Mouse (Mus musculus): ENCODE results near the gene Tma16.

The Tma16 gene

DNA sequence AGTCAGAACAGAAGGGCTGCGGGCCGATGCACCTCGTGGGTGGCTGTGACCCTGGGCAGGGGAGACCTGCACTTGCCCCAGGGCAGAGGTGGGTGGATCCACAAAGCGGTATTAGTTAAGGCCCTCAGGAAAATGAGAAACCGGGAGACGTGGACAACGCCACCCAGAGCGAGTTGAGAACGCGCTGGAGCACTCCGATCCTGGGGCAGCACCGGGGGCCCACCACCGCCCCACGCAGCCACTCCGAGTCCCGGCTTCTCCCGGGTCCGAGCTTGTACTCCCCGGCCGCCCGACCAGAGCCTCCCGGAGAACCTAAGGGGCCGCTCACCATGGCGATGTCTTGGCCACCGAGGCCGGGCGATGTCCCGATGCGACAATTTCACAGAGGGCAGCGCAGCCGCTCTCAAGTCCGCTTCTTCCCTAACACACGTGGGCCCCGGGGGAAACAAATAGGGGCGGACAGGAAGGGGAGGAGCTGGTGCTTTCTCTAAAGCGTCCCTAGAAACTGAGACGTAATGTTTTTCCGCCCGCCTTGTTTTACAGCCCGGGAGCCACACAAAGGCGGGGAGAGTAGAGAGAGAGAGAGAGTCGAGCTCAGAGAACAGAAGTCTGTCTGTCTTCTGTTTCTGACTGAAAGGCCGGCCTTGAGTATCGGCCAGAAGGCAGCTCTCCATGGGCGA is at the start of gene Tma16:
Gene Tma16, minus strand, starts transcription at position 447 of the 680 bp plus-strand sequence.
- peak; percentile 72 for DNase-seq (ENCODE audit: low read depth, low spot score)

DNA sequence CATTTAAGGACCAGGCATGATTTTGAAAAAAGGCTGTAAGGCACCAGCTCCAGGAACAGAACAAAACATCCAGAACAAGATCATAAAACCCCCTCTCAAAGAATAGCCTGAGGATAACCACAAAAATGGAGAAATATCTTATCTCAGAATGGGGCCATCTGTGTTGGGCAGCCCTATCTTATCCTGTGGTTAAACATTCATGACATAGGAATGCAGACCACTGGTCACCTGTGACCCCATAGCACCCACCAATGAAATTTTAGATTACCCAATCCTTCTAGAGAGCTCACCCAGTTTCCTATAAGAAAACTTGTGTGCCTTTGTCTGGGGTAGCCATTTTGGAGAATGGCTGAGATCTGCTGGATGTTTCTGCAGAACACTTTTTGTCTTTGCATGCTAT is 34.2 kb upstream of the Tma16 start:
- DNase-seq (ENCODE audit: low read depth, low spot score) = no peak

DNA sequence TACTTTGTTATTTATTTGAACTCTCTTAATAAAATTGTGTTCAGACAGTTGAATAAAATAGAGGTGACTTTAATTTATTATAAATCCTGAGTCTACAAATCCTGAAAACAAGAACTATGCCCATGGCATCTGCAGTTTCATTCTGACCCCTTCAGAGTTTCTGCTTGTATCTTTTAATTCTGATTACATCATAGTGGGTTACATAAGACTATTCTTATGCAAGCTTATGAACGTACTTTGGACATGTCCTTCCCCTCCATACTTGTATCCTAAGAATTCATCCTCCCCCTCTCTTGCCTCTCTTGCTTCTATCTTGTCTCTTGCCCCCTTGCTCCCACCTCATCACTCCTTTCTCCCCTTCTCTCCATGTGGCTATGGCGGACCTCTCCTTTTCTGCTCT is 32.8 kb upstream of the Tma16 start:
- no peak for DNase-seq (ENCODE audit: low read depth, low spot score)

DNA sequence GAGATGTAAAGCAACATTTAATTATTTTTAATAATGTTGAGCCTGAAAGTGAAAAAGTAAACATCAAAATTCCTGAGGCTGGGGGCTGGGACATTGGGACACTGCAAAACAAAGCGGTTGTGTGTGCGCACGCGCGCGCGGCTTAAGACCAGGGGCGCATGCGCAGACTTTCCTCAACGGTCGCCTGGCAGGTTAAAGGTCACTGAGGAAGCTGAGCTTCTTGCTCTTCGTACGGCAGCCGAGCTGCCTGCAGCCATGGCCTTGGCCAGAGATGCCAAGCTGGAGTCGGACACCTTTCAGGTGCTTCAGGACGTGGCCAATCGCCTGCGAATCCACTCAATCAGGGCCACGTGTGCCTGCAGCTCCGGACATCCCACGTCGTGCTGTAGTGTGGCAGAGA is 25.2 kb upstream of the Tma16 start, which contains the start of gene Tktl2:
Gene Tktl2, plus strand, starts transcription at position 220 of the 400 bp plus-strand sequence.
- no peak for DNase-seq (ENCODE audit: low read depth, low spot score)

DNA sequence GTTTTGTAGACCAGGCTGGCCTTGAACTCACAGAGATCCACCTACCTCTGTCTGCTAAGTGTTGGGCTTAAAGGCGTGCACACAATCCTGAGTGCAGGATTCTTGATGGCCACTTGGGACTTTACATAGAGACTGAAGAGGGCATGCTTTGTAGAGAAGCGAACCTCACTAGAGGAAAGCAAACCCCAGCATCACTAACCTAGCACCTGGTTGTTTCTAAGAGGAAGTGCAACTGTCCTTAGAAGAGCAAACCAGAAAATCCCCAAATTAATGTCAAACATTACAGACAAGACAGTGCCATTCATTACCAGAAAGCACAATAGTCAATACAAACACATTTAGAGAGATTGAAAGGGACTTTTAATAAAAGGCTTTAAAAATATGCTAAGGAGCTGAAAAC is 17.1 kb upstream of the Tma16 start:
- DNase-seq (ENCODE audit: low read depth, low spot score) = no peak

DNA sequence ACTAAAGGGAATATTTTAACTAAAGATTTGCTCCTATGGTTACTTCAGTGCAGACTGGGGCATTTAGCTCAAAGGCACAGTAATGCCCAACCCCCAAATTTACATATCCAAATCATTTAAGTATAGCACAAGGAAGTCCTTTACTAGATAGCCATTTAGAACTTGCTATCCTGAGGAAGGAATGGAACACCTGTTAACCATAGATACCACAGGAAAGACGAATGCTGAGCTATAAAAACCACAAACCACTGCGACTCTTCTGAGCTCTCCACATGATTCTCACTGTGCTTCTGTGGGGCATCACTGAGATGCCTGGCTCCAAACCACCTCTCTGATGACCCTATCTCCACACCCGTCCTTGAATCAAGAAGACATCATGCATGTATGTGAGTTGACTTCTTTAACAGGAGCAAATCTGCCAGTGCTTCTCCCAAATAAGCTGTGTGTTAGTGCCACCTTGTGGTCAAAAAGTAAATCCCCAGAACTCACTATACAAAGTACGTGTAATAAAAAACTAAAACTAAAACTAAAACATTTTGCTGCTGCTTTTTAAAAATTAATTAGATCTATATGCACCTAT is 10.8 kb upstream of the Tma16 start:
- peak; percentile 26 for DNase-seq (ENCODE audit: low read depth, low spot score)

DNA sequence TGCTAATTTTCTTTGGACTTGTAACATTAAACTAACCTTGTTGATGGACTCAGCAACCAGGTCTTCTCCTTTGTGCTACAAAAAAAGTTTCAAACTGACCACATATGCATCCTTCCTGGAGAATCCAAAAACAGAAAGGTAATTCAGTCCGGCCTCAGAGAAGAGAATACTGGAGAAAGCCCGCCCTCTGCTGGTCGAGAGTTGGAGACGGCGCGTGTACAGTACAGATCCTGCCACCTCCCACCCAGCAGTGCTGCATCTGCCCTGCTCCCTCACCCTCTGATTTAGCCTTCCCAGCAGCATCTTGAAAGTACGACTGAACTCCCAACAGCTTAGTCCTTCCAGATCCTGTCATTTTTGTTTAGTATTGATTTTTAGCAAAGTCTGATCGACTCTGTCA is 9.4 kb upstream of the Tma16 start:
- DNase-seq (ENCODE audit: low read depth, low spot score) = peak; percentile 6

DNA sequence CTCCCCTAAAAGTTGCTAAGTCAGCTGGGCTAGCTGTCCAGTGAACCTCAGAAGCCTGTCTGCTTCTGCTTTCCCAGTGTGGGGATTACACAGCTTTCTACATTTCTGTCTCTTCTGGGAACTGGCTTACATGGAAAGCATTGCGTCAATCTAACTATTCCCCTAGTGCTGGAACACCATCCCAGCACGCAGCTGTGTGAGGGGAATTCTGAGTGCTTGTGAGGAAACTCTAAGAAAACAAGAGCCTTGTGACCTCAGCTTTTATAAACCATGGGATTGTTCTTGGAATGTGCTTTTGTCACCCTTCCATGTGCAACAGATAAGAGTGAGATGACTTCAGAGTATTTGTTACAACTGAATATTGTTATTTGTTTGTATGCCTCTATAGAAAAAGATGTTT is 8.2 kb upstream of the Tma16 start:
- no peak for DNase-seq (ENCODE audit: low read depth, low spot score)

DNA sequence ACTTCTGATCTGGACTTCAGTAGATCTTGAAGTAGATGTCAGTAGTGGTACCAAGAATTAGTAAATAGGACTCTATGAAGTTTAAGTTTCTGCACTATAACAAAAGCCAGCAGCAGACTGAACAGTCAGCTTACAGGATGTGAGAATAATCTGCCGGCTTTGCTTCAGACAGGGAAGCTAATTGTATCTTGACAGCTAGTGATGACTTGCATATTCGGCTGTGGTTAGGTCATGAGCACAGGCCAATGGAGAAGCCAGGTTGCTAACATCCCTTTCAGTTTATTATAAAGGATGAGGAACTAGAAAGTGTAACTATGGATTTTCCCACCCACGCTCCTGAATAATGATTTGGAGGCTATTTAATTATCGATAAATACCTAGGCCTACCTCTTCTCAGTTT is 4.3 kb upstream of the Tma16 start:
- no peak for DNase-seq (ENCODE audit: low read depth, low spot score)

DNA sequence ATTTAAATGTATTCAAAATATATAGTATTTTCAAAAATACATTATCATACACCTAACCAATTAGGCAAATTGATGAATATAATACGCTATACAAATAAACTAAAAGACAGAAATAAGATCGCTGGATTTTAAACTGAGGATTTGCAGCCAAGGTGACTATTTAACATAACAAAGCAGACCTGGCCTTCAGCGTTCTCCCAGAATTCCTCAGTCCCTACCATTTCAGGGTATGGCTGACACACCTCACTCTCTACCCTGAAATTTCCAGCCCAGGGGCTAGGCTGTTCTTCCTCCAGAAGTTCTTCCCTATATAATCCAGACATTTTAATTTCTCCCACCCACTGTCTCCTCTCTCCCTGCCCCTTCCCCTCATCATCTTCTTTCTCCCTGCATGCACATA is 2.2 kb upstream of the Tma16 start:
- no peak for DNase-seq (ENCODE audit: low read depth, low spot score)

DNA sequence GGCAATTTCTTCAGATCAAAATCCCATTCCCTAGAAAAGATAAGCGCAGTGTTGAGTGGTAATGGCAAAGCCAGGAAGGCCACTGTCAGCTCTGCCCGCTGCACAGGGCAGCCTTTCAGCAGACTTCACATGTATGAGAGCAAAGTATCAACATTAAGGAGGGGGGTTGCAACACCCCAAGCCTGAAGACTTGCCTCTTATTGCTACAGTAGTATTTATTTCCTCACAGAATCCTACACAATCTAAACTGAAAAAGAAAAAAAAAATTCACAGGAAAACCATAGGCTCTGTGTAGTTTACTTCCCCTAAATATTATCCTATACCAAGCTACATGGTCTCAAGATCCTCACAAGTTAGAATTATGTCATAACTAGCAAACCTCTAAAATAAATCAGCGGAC is 9.4 kb downstream of the Tma16 start:
- no peak for DNase-seq (ENCODE audit: low read depth, low spot score)

DNA sequence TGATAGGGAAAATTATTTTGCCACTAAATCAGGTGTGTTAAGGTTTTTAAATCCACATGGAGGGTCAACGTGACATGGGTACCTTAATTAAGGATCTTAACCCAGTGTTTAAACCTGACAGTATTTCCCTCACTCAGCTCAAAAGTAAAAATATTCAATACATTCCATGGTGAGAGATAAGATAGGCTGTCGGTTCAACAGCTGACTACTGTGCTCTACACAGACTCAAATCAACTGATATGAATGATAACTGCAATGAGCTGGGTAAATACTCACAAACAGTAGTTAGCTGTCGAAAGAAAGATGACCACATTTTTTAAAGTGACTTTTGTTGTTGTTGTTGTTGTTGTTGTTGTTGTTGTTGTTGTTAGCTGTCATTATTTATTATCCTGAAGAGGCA is 16.5 kb downstream of the Tma16 start:
- DNase-seq (ENCODE audit: low read depth, low spot score) = no peak

DNA sequence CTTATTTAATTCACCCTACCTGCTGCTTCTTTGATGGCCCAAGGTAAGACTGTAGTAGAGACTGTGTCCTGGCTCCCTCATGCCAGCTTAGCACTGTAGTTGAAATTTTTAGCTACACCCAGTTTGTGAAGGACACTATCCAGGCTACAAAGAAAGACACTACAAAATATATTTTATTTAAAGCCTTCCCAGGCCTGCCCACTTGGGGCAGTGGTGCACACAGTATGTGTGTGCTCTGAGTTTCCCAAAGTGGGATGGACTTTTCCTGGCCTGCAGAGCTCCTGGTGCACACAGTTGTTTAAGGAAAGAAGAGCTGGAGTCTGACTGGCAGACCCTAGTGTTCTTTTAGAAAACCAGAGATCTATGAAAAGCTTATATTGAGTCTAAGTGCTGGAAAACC is 29.3 kb downstream of the Tma16 start:
- DNase-seq (ENCODE audit: low read depth, low spot score) = no peak

DNA sequence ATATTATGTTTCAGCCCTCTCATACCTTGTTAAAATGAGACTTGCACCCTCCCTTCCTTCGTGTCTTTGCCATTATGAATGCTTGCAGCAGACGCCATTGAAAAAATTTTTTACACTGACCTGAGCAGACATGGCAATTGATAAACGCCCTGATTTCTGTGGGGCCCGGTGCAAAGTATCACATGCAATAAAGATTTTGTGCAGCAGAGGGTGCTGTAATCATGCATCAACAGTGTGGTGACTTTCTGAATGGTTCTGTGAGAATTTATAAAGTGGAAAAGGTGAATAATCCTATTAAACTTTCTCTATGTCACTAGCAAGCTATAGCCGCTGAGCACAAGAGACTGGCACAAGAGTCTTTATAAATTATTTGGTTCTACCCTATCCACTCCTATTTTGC is 35.6 kb downstream of the Tma16 start:
- DNase-seq (ENCODE audit: low read depth, low spot score) = no peak

DNA sequence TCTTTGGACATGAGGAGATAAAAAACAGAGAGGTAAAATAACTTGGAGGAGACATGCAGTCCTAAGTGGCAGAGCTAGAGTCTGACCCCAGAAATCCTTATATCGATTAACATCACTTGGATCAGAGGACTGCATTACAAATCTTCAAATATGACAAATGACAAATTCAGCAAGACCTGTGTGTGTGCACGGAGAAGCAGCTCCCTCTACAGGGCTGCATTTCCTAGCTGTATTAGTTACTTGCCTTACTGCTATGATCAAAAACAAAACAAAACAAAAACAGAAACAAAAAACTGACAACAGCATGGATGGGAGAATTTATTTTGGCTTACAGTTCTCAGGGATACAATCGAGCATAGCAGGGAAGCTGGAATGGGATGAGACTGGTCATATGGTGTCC is 41.0 kb downstream of the Tma16 start:
- DNase-seq (ENCODE audit: low read depth, low spot score) = no peak

DNA sequence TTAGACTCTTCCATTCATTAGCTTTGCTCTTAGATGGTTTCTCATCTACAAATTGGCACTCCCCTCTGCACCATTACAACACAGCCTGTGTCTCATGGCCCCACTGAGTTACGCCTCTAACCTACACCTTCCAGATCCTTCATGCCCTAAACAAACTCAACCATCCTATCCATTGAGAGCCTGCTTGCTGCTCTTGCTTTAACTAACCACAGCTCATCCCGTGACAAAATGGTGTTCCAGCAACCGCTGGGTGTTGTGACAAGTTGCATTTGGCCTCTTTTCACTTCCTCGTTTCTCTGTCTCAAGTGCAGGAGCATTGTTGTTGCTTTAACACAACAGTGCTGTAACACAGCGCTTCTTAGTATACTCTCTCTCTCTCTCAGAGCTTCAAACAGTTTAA is 42.2 kb downstream of the Tma16 start:
- DNase-seq (ENCODE audit: low read depth, low spot score) = no peak

DNA sequence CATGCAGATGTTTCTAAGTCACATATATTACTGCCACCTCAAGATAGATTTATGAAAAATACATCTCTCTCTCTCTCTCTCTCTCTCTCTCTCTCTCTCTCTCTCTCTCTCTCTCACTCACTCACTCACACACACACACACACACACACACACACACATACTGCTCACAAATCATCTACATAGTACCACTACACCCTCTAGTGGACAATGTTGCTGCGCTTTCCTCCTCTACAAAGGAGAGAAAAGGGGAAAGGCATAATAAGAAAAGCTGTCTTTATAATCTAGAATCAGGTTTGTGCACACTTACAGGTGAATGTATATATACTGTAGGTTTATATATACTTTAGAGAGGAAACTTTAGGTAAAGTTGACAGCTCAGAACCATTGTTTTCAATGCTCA is 43.6 kb downstream of the Tma16 start:
- DNase-seq (ENCODE audit: low read depth, low spot score) = no peak

DNA sequence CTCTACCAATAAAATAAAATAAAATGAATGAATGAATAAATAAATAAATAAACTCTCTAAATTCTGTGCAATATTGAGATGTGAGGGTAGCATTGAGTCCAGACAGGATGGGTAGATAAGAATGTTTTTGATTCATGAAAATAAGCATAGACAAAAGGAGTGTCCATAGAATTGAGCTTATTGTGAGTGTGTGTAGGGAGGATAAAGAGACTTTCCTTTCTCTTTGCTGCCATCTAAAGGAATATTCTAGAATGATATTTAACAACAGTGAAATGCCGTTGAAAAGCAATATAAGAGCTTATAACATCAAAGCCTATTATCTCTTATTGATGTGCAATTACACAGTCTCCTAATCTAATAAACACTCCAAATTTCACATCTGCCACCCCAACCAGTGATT is 45.2 kb downstream of the Tma16 start:
- DNase-seq (ENCODE audit: low read depth, low spot score) = peak; percentile 36

DNA sequence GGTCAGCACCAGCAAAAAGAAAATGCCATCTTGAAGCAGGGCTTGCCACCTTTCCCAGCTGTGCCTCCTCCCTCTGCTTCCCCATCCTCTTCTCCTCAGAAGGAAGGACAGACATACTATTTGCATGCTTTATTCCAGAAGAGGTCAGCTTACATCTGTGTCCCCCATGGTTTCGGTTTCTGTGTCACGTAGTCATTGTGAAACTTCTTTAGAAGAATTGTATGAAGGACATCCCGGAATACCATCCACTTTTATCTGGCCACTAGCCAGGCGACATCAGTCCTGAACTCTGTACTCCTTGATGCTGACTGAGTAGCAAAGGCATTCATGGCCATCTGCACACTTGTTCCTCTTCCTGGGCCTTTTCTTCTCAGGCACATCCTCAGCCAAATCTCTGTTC is 47.9 kb downstream of the Tma16 start:
- DNase-seq (ENCODE audit: low read depth, low spot score) = no peak

DNA sequence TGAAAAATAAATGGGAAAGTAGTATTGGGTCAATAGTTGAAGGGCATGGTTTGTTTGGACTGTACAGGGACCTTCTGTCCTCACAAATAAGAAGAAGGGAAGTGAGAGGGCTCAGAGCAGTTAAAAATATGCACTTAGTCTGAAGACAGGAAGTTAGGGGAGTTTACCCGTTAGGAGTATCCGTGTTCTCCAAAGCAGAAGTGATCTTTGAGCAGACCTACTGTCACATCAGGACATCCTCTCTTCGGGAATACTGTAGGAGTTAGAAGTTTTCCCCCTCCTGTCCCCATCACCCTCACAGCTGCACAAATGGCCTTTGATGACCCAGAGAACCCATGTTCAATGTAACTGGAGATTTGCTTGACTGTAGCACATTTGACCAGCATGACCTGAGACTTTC is 48.4 kb downstream of the Tma16 start:
- DNase-seq (ENCODE audit: low read depth, low spot score) = no peak

DNA sequence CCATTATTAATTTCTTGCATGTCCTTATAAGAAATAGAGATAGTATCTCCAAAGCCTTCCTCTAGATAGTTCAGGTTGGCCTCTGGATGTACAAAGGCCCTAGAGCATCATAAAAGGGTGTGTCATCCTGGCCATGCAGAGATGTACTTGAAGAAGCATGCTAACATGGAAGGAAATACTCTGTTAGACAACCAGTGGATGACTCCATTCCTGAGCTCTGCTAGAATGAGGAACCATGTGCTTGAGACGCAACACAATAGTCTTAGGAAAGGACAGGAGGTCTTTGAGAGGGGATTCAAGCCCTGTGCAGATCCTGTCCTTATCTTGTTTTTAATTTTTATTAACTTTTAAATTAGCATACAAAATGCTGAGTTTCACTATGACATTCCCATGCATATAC is 49.5 kb downstream of the Tma16 start:
- no peak for DNase-seq (ENCODE audit: low read depth, low spot score)

DNA sequence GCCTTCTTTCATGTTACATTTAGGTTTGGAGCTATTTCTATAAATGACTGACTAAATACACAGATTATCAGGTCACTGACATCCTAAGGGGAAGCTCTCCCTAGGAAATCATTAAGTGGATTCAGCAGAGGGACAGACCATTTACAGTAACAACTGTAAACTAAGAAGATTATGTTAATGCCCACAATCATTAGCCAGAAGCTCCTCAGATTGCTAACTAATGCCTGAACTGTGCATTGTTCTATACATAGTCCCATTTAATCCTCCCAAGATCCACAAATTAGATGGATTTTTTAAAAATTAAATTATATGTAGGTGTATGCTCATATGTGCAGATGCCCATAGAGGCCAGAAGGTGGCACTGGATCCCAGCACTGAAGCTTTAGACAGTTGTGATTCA is 52.8 kb downstream of the Tma16 start:
- DNase-seq (ENCODE audit: low read depth, low spot score) = no peak

DNA sequence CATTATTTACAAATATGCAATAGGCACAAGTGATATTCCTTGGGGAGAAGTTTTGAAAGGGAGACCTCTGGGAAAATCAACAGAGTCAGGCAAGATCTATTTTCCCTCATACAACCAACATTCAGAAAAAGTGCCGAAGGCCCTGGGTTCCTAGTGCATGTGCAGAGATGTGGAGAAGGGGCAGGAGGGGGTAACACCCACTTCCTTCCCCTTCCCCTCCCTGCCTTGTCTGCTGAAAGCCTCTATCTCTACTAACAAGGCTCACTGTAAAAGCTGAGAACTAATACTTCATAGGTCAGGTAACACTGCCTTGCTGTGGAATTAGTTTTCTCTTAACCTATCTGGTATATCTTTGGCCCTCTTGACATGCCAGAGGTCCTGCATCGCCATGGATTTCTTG is 55.7 kb downstream of the Tma16 start:
- DNase-seq (ENCODE audit: low read depth, low spot score) = no peak
